Mouse (Mus musculus) kidney, postnatal 14 days (tissue): ENCODE measurements around the gene Phldb2.

Experiments
- DNase-seq: peaks from one replicate; pipeline ENCODE4 v3.0.0; 2022; ENCODE audit warnings: mixed read lengths

Gene Phldb2

GRCm38 (mm10) chr16:45945649-45946048 lies 7.7 kb downstream of the Phldb2 start:
- no peak for DNase-seq

- peak; percentile 59 for DNase-seq
Observed at GRCm38 (mm10) chr16:45945174-45945631, 8.2 kb downstream of the Phldb2 start.

GRCm38 (mm10) chr16:45942169-45942891 lies 11.1 kb downstream of the Phldb2 start:
- DNase-seq: no peak

- DNase-seq: no peak
Observed at GRCm38 (mm10) chr16:45940701-45941100, 12.7 kb downstream of the Phldb2 start.

GRCm38 (mm10) chr16:45939436-45939835 lies 14.0 kb downstream of the Phldb2 start:
- DNase-seq: no peak

GRCm38 (mm10) chr16:45937381-45937780 lies 16.0 kb downstream of the Phldb2 start:
- no peak for DNase-seq

- DNase-seq: no peak
Observed at GRCm38 (mm10) chr16:45936521-45936920, 16.9 kb downstream of the Phldb2 start.

GRCm38 (mm10) chr16:45935956-45936483 lies 17.4 kb downstream of the Phldb2 start:
- no peak for DNase-seq

- DNase-seq: no peak
Observed at GRCm38 (mm10) chr16:45934721-45935407, 18.5 kb downstream of the Phldb2 start.

GRCm38 (mm10) chr16:45930308-45930707 lies 23.1 kb downstream of the Phldb2 start:
- no peak for DNase-seq

- no peak for DNase-seq
Observed at GRCm38 (mm10) chr16:45928090-45928489, 25.3 kb downstream of the Phldb2 start.

- DNase-seq: no peak
Observed at GRCm38 (mm10) chr16:45927601-45928000, 25.8 kb downstream of the Phldb2 start.

- peak; percentile 26 for DNase-seq
Observed at GRCm38 (mm10) chr16:45926875-45927274, 26.5 kb downstream of the Phldb2 start.

- peak; percentile 10 for DNase-seq
Observed at GRCm38 (mm10) chr16:45923731-45924424, 29.5 kb downstream of the Phldb2 start.

- peak; percentile 73 for DNase-seq
Observed at GRCm38 (mm10) chr16:45922546-45923229, 30.7 kb downstream of the Phldb2 start.

GRCm38 (mm10) chr16:45919572-45919971 lies 33.8 kb downstream of the Phldb2 start:
- DNase-seq: no peak

- no peak for DNase-seq
Observed at GRCm38 (mm10) chr16:45903595-45903994, 49.8 kb downstream of the Phldb2 start.

- DNase-seq: no peak
Observed at GRCm38 (mm10) chr16:45898459-45898858, 54.9 kb downstream of the Phldb2 start.

- DNase-seq: no peak
Observed at GRCm38 (mm10) chr16:45896587-45896986, 56.8 kb downstream of the Phldb2 start.

GRCm38 (mm10) chr16:45894998-45895397 lies 58.4 kb downstream of the Phldb2 start:
- DNase-seq: no peak

GRCm38 (mm10) chr16:45893796-45894195 lies 59.6 kb downstream of the Phldb2 start:
- DNase-seq: peak; percentile 77

GRCm38 (mm10) chr16:45892928-45893327 lies 60.5 kb downstream of the Phldb2 start:
- DNase-seq: peak; percentile 79
